Mouse (Mus musculus): ENCODE data around the gene Bard1.

DNA sequence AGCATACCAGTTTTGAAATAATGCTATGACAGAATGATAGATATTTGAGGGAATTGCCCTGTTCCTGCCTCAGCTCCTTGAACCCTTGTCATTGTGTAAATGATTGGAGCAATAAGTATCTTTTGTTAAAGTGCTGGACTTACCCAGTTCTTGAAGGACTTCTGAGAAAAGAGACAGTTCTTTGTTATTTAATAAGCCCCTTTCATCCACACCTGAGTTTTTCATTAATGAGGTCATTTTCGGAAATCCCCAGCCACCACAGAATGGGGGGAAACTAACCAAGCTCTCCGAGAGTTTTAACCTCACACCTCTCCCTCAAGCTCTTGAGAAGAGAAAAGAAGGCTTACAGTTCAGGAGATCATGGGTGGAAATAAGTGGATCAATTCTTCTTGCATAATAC is 15.6 kb upstream of the Bard1 start:
- TF ChIP-seq CTCF (IDR thresholded peaks at IDR 0.05; ENCODE audit: borderline replicate concordance, extremely low read depth, insufficient read depth, insufficient read length) (no peak), POLR2A (IDR thresholded peaks at IDR 0.05; ENCODE audit: borderline replicate concordance, extremely low read depth, insufficient read depth, insufficient read length, poor library complexity, severe bottlenecking) (no peak)

Data from brain, embryonic 14.5 days (tissue).